Mouse (Mus musculus) left cerebral cortex, postnatal 14 days (tissue): ENCODE measurements at regions not wholly inside any gene's neighbourhood (a gene's known extent, or its start where the extent isn't known, plus 50 kb on each side); places are given as distances from the start of the nearest gene placed in this dataset.

Experiments
- DNase-seq, 2 experiments: peaks; one replicate each; pipeline ENCODE4 v3.0.0; 2021 to 2022; ENCODE audit warnings: low spot score in 2 of 2, mixed read lengths in 1 of 2
- intact Hi-C: fragments of 180-260 bp; cut with DNase I; formaldehyde crosslinking; loops from one replicate; pipeline ENCODE4 v1.15.1; 2025

DNA sequence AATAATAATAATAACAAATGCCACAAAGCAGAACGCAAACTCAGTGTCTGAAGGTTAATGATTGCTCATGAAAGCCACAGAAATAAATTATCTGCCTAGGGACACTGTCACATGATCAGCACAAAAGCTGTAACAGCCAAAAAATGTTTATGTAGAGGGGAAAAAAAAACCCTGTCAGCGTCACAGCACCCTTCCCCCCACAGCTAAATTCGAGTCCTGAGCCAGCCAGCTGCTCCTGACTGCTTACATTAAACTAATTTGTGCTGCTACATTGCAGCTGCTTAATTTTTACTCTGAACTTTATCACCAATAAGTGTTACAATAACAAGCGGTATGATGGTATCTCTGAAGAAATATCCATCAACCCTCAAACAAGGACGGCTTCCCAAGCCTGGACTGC, 91.2 kb upstream of the Cited2 start:
- intact Hi-C loops = no loop called here
- peak; percentile 15 to 18 for DNase-seq

GRCm38 (mm10) chr10:17632959-17633674, 89.9 kb upstream of the Cited2 start:
- intact Hi-C loops = no loop called here
- DNase-seq = no peak

- no peak for DNase-seq
- intact Hi-C loops = no loop called here
Measured at GRCm38 (mm10) chr10:17645363-17645762, 77.7 kb upstream of the Cited2 start.

- no peak for DNase-seq
- intact Hi-C loops = no loop called here
Measured at GRCm38 (mm10) chr10:17646391-17646790, 76.6 kb upstream of the Cited2 start.

DNA sequence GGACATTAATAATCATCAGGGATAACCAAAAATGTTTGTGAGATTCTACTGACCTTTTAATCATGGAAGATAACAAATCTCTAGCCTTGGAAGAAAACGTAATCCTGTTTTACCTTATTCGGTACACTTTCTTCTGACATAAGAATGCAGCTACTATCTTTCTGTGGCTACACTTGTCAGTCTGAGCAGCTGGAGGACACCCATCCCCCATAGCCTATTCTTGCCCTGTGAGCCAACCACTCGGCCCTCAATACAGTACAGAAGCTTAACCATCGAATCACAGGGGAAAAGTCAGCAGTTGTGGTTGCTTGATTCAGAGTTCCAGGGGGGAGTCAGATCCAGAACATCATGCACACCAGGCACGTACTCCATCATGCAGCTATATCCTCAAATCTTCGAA, 74.9 kb upstream of the Cited2 start:
- intact Hi-C loops = no loop called here
- no peak for DNase-seq

DNA sequence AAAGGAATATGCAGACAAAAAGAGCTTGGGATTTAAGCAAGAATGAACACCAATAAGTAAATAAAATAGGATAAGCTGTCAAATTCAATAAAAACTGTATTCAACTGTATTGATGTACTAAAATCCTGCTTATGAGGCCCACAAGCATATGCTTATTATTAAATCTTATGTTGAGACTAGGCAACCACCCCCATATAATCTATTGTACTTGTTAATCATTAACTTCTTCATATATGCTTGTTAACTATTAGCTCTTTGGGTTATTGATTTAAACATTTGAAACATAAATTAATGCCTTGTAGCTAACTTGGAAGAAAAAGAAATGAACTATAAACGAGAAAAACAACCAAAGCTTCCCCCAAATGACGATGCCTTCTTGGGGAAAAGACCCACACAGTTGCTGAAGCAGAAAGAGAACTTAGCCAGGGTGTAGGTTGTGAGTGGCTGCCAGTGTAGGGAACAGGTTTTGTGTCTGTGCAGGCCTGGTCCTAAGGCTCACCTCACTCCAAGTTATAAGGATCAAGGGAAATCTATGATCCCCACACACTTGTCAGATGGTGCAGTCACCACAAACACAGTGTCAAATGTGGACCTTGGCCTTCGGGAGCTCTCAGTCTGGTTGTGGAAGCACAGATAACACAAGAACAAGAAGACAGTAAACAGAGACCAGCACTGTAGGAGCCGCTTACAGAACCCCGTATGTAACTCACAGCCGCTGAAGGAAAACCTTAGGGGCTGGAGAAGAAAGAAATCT, 71.8 kb upstream of the Cited2 start:
- intact Hi-C loops = no loop called here

DNA sequence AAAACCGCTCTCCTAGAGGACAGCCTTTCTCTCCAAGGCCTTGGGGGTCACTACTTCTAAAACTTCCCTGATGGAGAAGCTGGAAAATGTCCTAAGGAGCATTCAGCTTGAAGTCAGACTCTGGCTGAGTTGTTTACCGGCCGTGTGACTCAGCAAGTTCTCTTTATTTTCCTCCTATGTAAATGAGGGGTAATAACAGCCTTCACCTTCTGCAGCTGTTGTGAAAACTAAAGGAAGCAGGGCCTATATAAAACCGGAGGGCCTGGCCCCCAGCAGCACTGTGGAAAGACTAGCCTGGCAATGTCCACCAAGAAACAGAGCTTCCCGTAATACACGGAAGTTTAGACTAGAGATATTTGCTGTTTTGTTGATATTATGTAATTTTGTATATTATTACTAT, 69.7 kb upstream of the Cited2 start:
- DNase-seq = no peak
- intact Hi-C loops = no loop called here

More for the DNA sequence above, 71.8 kb upstream of the Cited2 start:
- no peak for DNase-seq

- intact Hi-C loops = no loop called here
- no peak for DNase-seq
Measured at GRCm38 (mm10) chr10:17653785-17654184, 69.2 kb upstream of the Cited2 start.

- no peak for DNase-seq
- intact Hi-C loops = no loop called here
Measured at GRCm38 (mm10) chr10:17654308-17654858, 68.6 kb upstream of the Cited2 start.

DNA sequence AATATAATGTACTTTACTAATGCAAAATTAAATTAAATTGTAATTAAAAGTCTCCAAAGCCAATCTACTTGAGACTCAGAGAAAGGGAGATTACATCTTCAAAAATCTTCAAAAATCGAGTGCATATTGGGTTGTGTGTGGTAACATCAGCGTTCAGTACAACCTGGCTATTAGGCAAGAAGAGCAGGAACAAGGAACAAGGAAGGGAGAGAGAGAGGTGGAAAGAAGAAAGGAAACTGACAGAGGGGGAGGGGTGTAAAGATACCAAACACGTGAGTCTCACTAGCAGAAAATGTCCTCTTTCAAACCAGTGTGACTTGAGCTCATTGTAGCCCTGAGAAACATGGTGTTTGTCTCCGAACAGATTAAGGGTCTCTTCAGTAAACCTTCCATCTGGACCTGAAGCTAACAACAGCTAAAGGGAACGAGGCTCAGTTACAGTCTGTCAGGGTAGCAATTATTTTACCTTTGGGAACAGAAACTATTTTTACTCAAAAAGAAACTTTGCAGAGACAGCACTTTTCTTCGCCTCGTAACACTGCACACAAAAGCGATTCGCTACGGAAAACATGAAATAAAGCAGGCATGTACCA, 67.5 kb upstream of the Cited2 start:
- no peak for DNase-seq
- intact Hi-C loops = no loop called here

DNA sequence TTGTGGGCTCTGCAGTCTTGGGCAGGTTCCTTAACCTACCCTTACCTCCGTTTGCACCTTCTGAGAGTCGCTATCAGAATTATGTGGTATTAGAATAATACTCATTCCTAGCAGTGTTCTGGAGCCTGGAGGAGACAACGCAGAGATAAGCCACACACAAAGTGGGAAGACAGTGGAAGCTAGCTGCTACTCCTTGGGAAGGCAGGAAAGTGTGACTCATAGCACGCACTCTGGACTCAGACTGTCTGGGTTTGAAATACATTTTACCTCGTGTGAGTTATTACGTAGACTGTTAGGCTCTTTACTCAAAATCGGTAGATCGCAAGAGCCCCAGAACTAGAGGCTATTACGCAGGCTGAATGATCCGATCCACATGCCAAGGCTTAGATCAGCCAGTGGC, 66.7 kb upstream of the Cited2 start:
- intact Hi-C loops = no loop called here
- DNase-seq = no peak

GRCm38 (mm10) chr10:17656872-17657482, 66.0 kb upstream of the Cited2 start:
- intact Hi-C loops = no loop called here
- no peak for DNase-seq

DNA sequence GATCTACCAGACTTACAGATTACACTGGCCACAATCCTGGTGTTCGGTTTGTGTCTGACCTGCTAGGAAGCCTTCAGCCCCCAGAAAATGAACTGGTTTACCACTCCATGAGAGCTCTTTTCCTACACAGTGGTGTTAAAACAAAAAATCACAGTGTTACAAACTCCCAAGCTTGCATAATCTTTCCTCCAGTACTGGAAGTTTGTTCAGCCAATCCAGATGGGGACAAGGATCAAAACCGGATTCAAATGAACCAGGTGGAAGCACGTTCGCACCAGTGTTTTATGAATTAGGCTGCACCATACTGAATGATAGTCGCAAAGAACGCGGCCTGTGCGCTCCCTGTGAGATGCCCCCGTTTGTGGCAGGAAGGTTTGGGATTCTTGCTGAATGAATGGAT, 63.4 kb upstream of the Cited2 start:
- no peak for DNase-seq
- intact Hi-C loops = no loop called here

GRCm38 (mm10) chr10:17660836-17661452, 62.1 kb upstream of the Cited2 start:
- intact Hi-C loops = no loop called here
- DNase-seq = no peak

- intact Hi-C loops = no loop called here
- no peak for DNase-seq
Measured at GRCm38 (mm10) chr10:17666089-17666488, 56.9 kb upstream of the Cited2 start.

- intact Hi-C loops = no loop called here
- no peak for DNase-seq
Measured at GRCm38 (mm10) chr10:17669401-17669800, 53.6 kb upstream of the Cited2 start.
